ENCODE assay signal across 8 mouse cellular contexts in the genomic region with DNA sequence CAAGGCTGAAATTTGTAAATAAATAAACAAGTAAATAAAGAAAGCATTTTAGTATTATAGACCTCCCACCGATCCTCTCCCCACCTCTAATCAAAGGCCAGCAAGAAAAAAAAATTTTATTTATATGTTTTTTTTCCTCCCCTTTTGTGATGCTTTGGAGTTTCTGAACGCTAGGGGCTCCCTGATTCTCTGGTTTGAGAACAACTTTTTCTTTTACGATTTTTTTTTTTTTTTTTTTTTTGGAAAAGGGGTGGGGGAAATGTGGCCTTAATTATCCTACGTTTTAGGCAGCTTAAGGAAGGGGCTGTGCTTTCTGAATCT. TPM values are rescaled to one million over a fixed set of nuclear protein-coding genes. Genes with fewer than 3 reads are reported as not detected.
DNase-seq lines count a peak whose midpoint lies in the region; ATAC-seq lines count a peak whose summit lies in the region.

No protein-coding gene starts in this region.

- H3K9ac ChIP-seq in kidney, embryonic 15.5 days, result peak overlapping the region; percentile 94; the same call in 1 of the 2 replicates
- H3K9ac ChIP-seq in midbrain, embryonic 15.5 days, result peak overlapping the region; percentile 52

- DNase-seq in kidney, adult 18-20 months, result no peak
- DNase-seq in embryonic facial prominence, embryonic 10.5 days (ENCODE audit: low spot score), result no peak
- DNase-seq in hindlimb bud, embryonic 11.5 days (ENCODE audit: extremely low spot score, low read depth, low spot score), result peak; percentile 89
- no peak for DNase-seq in adrenal gland, postnatal 4 days (ENCODE audit: low spot score in 2 of 2)
- no peak for DNase-seq in thymus, postnatal 4 days
- no peak for DNase-seq in adrenal gland, adult 18-20 months (ENCODE audit: low spot score in 2 of 2)

- no peak for ATAC-seq in kidney, embryonic 15.5 days (replicated peaks; ENCODE audit: low FRiP score)
- no peak for ATAC-seq in midbrain, embryonic 15.5 days (replicated peaks)

- WGBS in kidney, embryonic 15.5 days, result under 1% methylated on average over 4 of the region's 4 CpGs
- WGBS in embryonic facial prominence, embryonic 10.5 days, result 2% methylated on average over 4 of the region's 4 CpGs
- 0% methylated on average over 4 of the region's 4 CpGs for WGBS in midbrain, embryonic 15.5 days

- peaks cover 8% of the 10 kb centered on the region for H3K36me3 ChIP-seq in kidney, embryonic 15.5 days
- peaks cover 17% of the 10 kb centered on the region for H3K36me3 ChIP-seq in embryonic facial prominence, embryonic 10.5 days (replicated peaks)
- no peaks in the 10 kb centered on the region for H3K36me3 ChIP-seq in midbrain, embryonic 15.5 days (replicated peaks)

- H3K9me3 ChIP-seq in kidney, embryonic 15.5 days (replicated peaks), result no peaks in the 10 kb centered on the region
- no peaks in the 10 kb centered on the region for H3K9me3 ChIP-seq in embryonic facial prominence, embryonic 10.5 days
- H3K9me3 ChIP-seq in midbrain, embryonic 15.5 days, result no peaks in the 10 kb centered on the region

- peaks cover 19% of the 10 kb centered on the region; the same call in 1 of the 2 replicates for H3K4me1 ChIP-seq in kidney, embryonic 15.5 days
- peaks cover 42% of the 10 kb centered on the region for H3K4me1 ChIP-seq in embryonic facial prominence, embryonic 10.5 days
- peaks cover 14% of the 10 kb centered on the region for H3K4me1 ChIP-seq in midbrain, embryonic 15.5 days

- peak overlapping the region; percentile 75 for H3K4me2 ChIP-seq in kidney, embryonic 15.5 days
- peak overlapping the region; percentile 61 for H3K4me2 ChIP-seq in midbrain, embryonic 15.5 days

- peak overlapping the region; percentile 98 for H3K27ac ChIP-seq in kidney, embryonic 15.5 days
- H3K27ac ChIP-seq in embryonic facial prominence, embryonic 10.5 days (replicated peaks), result peak overlapping the region; percentile 97
- H3K27ac ChIP-seq in midbrain, embryonic 15.5 days, result peak overlapping the region; percentile 82

- peak overlapping the region; percentile 85 for H3K4me3 ChIP-seq in kidney, embryonic 15.5 days (replicated peaks)
- H3K4me3 ChIP-seq in embryonic facial prominence, embryonic 10.5 days, result peak overlapping the region; percentile 95
- peak overlapping the region; percentile 56 for H3K4me3 ChIP-seq in midbrain, embryonic 15.5 days

- H3K27me3 ChIP-seq in kidney, embryonic 15.5 days, result no peaks in the 10 kb centered on the region
- H3K27me3 ChIP-seq in embryonic facial prominence, embryonic 10.5 days (replicated peaks; ENCODE audit: low read depth, poor library complexity, severe bottlenecking), result peaks cover 6% of the 10 kb centered on the region; the same call in 1 of the 2 replicates
- H3K27me3 ChIP-seq in midbrain, embryonic 15.5 days (replicated peaks), result no peaks in the 10 kb centered on the region

RNA-seq across cellular contexts. Expression of a gene that starts 0.2 kb away (rescaled TPM):
- polyA plus RNA-seq in kidney, embryonic 15.5 days (2015; fragmentation: Nextera tagmentation; extraction: Ambion mirVana), result 58.2 and 65.5 TPM in 2 replicates
- polyA plus RNA-seq in embryonic facial prominence, embryonic 10.5 days (2016; fragmentation: Nextera tagmentation; extraction: Ambion mirVana), result 67.6 and 77.1 TPM in 2 replicates
- polyA plus RNA-seq in midbrain, embryonic 15.5 days (2015; fragmentation: Nextera tagmentation; extraction: Ambion mirVana), result 66.3 and 81.9 TPM in 2 replicates
- total RNA-seq in adrenal gland, postnatal 4 days (2021), result 100 to 1,000 TPM; 231 to 252 TPM
- 100 to 1,000 TPM; 234 to 351 TPM for total RNA-seq in adrenal gland, adult 18-20 months (2021)

RNA-seq across cellular contexts. Expression of a gene that starts 47.2 kb away (rescaled TPM):
- polyA plus RNA-seq in kidney, embryonic 15.5 days (2015; fragmentation: Nextera tagmentation; extraction: Ambion mirVana), result 6.1 and 6.2 TPM in 2 replicates
- 1.1 and 1.3 TPM in 2 replicates for polyA plus RNA-seq in embryonic facial prominence, embryonic 10.5 days (2016; fragmentation: Nextera tagmentation; extraction: Ambion mirVana)
- polyA plus RNA-seq in midbrain, embryonic 15.5 days (2015; fragmentation: Nextera tagmentation; extraction: Ambion mirVana), result 15.4 and 16.8 TPM in 2 replicates
- 1 to 10 TPM; 5.9 to 7.7 TPM for total RNA-seq in adrenal gland, postnatal 4 days (2021)
- 1 to 10 TPM; 7.6 to 8.3 TPM for total RNA-seq in adrenal gland, adult 18-20 months (2021)
